Mouse (Mus musculus) MEL (cell line): ENCODE measurements around the gene Adarb1. TPM values are rescaled to one million over a fixed set of nuclear protein-coding genes. Genes with fewer than 3 reads are reported as not detected.
A peak's percentile ranks its signal among the peaks of the same experiment; 100 is the strongest.

Experiments used
- DNase-seq: peaks from one replicate; pipeline ENCODE4 v3.0.0; 2011; ENCODE audit warnings: low read depth, low spot score
- H3K27ac ChIP-seq: 2 replicates; pipeline ENCODE4 v1.5.1; 2012; ENCODE audit warnings: low read depth, mild to moderate bottlenecking, control low read depth, low read length, moderate library complexity; ENCODE audit not compliant: control insufficient read depth
- H3K27me3 ChIP-seq, 2 experiments: fragments of 150-350 bp in 1 of 2; sonication (generic) in 1 of 2; 2 replicates each; pipeline ENCODE4 v1.6.1; 2012; ENCODE audit warnings: low read length in 2 of 2, mild to moderate bottlenecking in 2 of 2, improper control_type of control experiment in 1 of 2, moderate library complexity in 1 of 2; ENCODE audit not compliant: insufficient read depth in 2 of 2, control insufficient read depth in 1 of 2
- H3K36me3 ChIP-seq, 2 experiments: 2 replicates each; pipeline ENCODE4 v1.6.1; 2012 to 2014; ENCODE audit warnings: low read length in 2 of 2, improper control_type of control experiment in 1 of 2, inconsistent platforms in 1 of 2, mild to moderate bottlenecking in 1 of 2; ENCODE audit not compliant: insufficient read depth in 2 of 2, control insufficient read depth in 1 of 2
- H3K4me1 ChIP-seq, 2 experiments: fragments of 150-350 bp in 1 of 2; sonication (generic) in 1 of 2; 2 replicates each; pipeline ENCODE4 v1.6.1; 2012; ENCODE audit warnings: low read length in 2 of 2, improper control_type of control experiment in 1 of 2, mild to moderate bottlenecking in 1 of 2; ENCODE audit not compliant: insufficient read depth in 2 of 2, control insufficient read depth in 1 of 2
- H3K4me3 ChIP-seq, 2 experiments: fragments of 150-350 bp in 1 of 2; sonication (generic) in 1 of 2; 2 replicates each; pipeline ENCODE4 v1.5.1; 2012; ENCODE audit warnings: low read depth in 2 of 2, low read length in 2 of 2, mild to moderate bottlenecking in 2 of 2, moderate library complexity in 2 of 2, control low read depth in 1 of 2, improper control_type of control experiment in 1 of 2; ENCODE audit not compliant: control insufficient read depth in 1 of 2, insufficient read depth in 1 of 2
- H3K79me2 ChIP-seq: 2 replicates; pipeline ENCODE4 v1.6.1; 2012; ENCODE audit warnings: mild to moderate bottlenecking, low read length, moderate library complexity; ENCODE audit not compliant: control insufficient read depth, poor library complexity, insufficient read depth
- H3K9ac ChIP-seq: 2 replicates; pipeline ENCODE4 v1.6.1; 2012; ENCODE audit warnings: low read depth, mild to moderate bottlenecking, control low read depth, low read length, moderate library complexity; ENCODE audit not compliant: control insufficient read depth, poor library complexity, severe bottlenecking
- H3K9me3 ChIP-seq: fragments of 150-350 bp; sonication (generic); replicated peaks from 2 replicates; pipeline ENCODE4 v1.6.1; 2012; ENCODE audit warnings: mild to moderate bottlenecking, low read length, improper control_type of control experiment, moderate library complexity; ENCODE audit not compliant: insufficient read depth
- CHD2 ChIP-seq: IDR thresholded peaks from 2 replicates; pipeline ENCODE4 v1.6.1; 2011; ENCODE audit warnings: low read length, improper control_type of control experiment
- EP300 ChIP-seq, 2 experiments: IDR thresholded peaks; 2 replicates each; pipeline ENCODE4 v1.6.1; 2011; ENCODE audit warnings: improper control_type of control experiment in 2 of 2, low read length in 2 of 2, low read depth in 1 of 2, mild to moderate bottlenecking in 1 of 2
- ETS1 ChIP-seq: IDR thresholded peaks from 2 replicates; pipeline ENCODE4 v1.6.1; 2012; ENCODE audit warnings: low read depth, mild to moderate bottlenecking, inconsistent platforms, low read length, improper control_type of control experiment, moderate library complexity
- GATA1 ChIP-seq: IDR thresholded peaks from 2 replicates; pipeline ENCODE4 v1.6.1; 2011; ENCODE audit warnings: low read depth, low read length, improper control_type of control experiment
- HCFC1 ChIP-seq: IDR thresholded peaks from 2 replicates; pipeline ENCODE4 v1.6.1; 2012; ENCODE audit warnings: low read depth, mild to moderate bottlenecking, inconsistent platforms, low read length, improper control_type of control experiment, moderate library complexity
- KAT2A ChIP-seq: conservative IDR thresholded peaks from 2 replicates; pipeline ENCODE4 v1.6.1; 2012; ENCODE audit warnings: low read depth, low read length, improper control_type of control experiment, inconsistent platforms
- MXI1 ChIP-seq: IDR thresholded peaks from 2 replicates; pipeline ENCODE4 v1.6.1; 2011; ENCODE audit warnings: mild to moderate bottlenecking, low read depth, low read length, improper control_type of control experiment
- MYB ChIP-seq: IDR thresholded peaks from 2 replicates; pipeline ENCODE4 v1.6.1; 2011; ENCODE audit warnings: mild to moderate bottlenecking, low read depth, low read length, improper control_type of control experiment
- NRF1 ChIP-seq: IDR thresholded peaks from 2 replicates; pipeline ENCODE4 v1.6.1; 2014; ENCODE audit warnings: low read depth, mild to moderate bottlenecking, inconsistent platforms, low read length, improper control_type of control experiment, moderate library complexity; ENCODE audit not compliant: poor library complexity, insufficient read depth, severe bottlenecking
- POLR2A ChIP-seq, 2 experiments: IDR thresholded peaks; 2 replicates each; pipeline ENCODE4 v1.6.1; 2011 to 2012; ENCODE audit warnings: low read length in 2 of 2, mild to moderate bottlenecking in 2 of 2, control low read depth in 1 of 2, improper control_type of control experiment in 1 of 2, low read depth in 1 of 2, moderate library complexity in 1 of 2; ENCODE audit not compliant: control insufficient read depth in 1 of 2, insufficient read depth in 1 of 2, poor library complexity in 1 of 2
- POLR2AphosphoS5 ChIP-seq: IDR thresholded peaks from 2 replicates; pipeline ENCODE4 v1.6.1; 2012; ENCODE audit warnings: low read depth, borderline replicate concordance, mild to moderate bottlenecking, inconsistent platforms, low read length, moderate library complexity, mixed read lengths
- SIN3A ChIP-seq: IDR thresholded peaks from 2 replicates; pipeline ENCODE4 v1.6.1; 2012; ENCODE audit warnings: low read length, improper control_type of control experiment, inconsistent platforms
- SMC3 ChIP-seq: IDR thresholded peaks from 2 replicates; pipeline ENCODE4 v1.6.1; 2011; ENCODE audit warnings: low read depth, low read length, improper control_type of control experiment
- USF2 ChIP-seq, 2 experiments: IDR thresholded peaks; 2 replicates each; pipeline ENCODE4 v1.6.1; 2011 to 2012; ENCODE audit warnings: improper control_type of control experiment in 2 of 2, low read length in 2 of 2, borderline replicate concordance in 1 of 2, inconsistent platforms in 1 of 2, low read depth in 1 of 2, mild to moderate bottlenecking in 1 of 2; ENCODE audit not compliant: insufficient read depth in 1 of 2
- ZMIZ1 ChIP-seq: IDR thresholded peaks from 2 replicates; pipeline ENCODE4 v1.6.1; 2012; ENCODE audit warnings: low read depth, mild to moderate bottlenecking, inconsistent platforms, low read length, improper control_type of control experiment, moderate library complexity
- polyA plus RNA-seq, 2 experiments: library from polyadenylated mRNA; stranded (reverse) in 1 of 2; unstranded in 1 of 2; fragments of >175 nt in 1 of 2; fragments of >200 nt in 1 of 2; gene quantifications; 2 replicates each; pipeline versions ENCODE4 v1.2.1 to v1.2.4; 2012; ENCODE audit warnings: low replicate concordance in 2 of 2, low read depth in 1 of 2; ENCODE audit not compliant: insufficient read length in 2 of 2, insufficient read depth in 1 of 2, missing spikeins in 1 of 2
- total RNA-seq: library from RNA; depleted of rRNA; stranded (reverse); fragments of 300-350 nt; gene quantifications from 2 replicates; pipeline ENCODE4 v1.2.3, GENCODE M21; 2012

Gene Adarb1
- total and polyA plus RNA-seq, 3 experiments: 2.4 to 3.8 TPM; not detected in 1

DNA sequence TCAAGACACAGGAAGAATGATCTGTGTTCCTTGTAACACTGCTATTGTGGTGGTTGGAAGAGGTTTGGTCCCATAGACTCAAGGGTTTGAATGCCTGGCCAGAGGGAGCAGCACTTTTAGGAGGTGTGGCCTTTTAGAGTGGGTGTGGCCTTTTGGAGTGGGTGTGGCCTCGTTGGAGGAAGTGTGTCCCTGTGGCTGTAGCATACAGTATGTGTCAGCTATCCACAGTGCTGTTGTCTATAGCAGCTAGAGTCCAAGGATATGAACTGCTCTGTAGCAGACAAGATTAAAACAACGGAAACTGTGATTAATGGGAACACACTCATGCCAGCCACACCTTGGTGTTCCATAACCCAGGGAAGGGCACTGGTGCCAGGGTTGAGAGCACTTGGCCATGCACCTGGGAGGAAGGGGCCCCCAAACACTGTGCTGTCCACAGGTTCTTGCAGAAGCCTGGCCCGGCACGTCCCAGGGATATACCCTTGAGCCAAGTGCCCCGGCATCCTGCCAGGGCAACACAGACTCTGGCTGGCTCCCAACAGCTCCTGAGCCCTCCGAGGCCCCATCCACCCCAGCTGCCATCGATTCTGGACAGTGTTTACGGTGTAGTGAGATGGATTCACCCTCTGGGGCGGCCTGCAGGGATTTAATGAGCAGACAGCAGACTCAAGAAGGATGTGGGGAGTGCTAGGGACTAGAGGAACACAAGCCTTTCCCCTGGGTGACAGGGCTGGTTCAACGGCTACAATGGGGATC lies 46.3 kb upstream of the Adarb1 start:
- DNase-seq: peak; percentile 63
- Histone ChIP-seq H3K4me1 (no peaks in the 10 kb centered on the region), H3K79me2 (no peaks in the 10 kb centered on the region), H3K27ac (no peak overlapping the region), H3K9ac (no peak overlapping the region), H3K9me3 (no peaks in the 10 kb centered on the region), H3K36me3 (no peaks in the 10 kb centered on the region), H3K27me3 (peaks cover 2% of the 10 kb centered on the region in 2 experiments; a peak in 2 of 4 replicates), H3K4me3 (no peak overlapping the region)
- TF ChIP-seq ZMIZ1 (no peak), HCFC1 (no peak), MYB (no peak), POLR2A (IDR thresholded peaks at IDR 0.05; ENCODE audit: control insufficient read depth in 1 of 2, insufficient read depth in 1 of 2, low read depth in 1 of 2, low read length in 2 of 2, poor library complexity in 1 of 2) (no peak), MXI1 (no peak), ETS1 (no peak), USF2 (IDR thresholded peaks at IDR 0.05; ENCODE audit: borderline replicate concordance in 1 of 2, insufficient read depth in 1 of 2, low read depth in 1 of 2, low read length in 2 of 2) (no peak), SIN3A (no peak), EP300 (IDR thresholded peaks at IDR 0.05; ENCODE audit: low read depth in 1 of 2, low read length in 2 of 2) (no peak), NRF1 (no peak), KAT2A (no peak)

DNA sequence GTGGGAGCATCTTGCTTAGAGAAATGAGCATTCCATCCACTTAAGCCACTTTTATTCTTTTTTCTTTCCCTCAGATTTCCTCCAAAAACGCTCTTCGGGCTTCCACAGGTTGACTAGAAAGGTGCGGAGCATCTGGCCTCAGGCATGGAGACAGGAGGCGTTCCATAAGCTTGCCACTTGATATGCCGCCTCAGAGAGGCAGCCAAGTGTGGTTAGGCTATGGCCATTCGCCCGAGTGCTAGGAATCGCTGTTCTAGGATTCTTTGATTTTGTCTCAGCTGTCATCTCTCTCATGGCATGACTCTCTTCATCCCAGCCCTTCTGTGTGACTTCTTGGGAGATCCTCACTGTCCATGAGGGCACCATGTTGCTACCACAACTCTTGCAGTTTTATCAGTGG lies 43.1 kb upstream of the Adarb1 start:
- H3K4me3 ChIP-seq: no peak overlapping the region
- DNase-seq: no peak
- no peaks in the 10 kb centered on the region for H3K79me2 ChIP-seq
- H3K4me1 ChIP-seq: no peaks in the 10 kb centered on the region
- H3K27me3 ChIP-seq: peaks cover 5 to 9% of the 10 kb centered on the region in 2 experiments
- H3K9me3 ChIP-seq: no peaks in the 10 kb centered on the region
- no peak overlapping the region for H3K9ac ChIP-seq
- H3K36me3 ChIP-seq: no peaks in the 10 kb centered on the region
- TF ChIP-seq GATA1: no peak
- TF ChIP-seq CHD2: no peak
- no peak for TF ChIP-seq HCFC1
- TF ChIP-seq SMC3: no peak
- TF ChIP-seq POLR2AphosphoS5: no peak
- H3K27ac ChIP-seq: no peak overlapping the region
